Mouse (Mus musculus) liver, adult 2 months (tissue): ENCODE results near the gene Lcat.

ENCODE experiments used
- CTCF ChIP-seq: fragments of 200-500 bp; IDR thresholded peaks from 2 replicates; pipeline ENCODE4 v1.5.1; 2011; ENCODE audit warnings: low read depth, low read length, control low read depth
- POLR2A ChIP-seq: fragments of 200-500 bp; IDR thresholded peaks from 2 replicates; pipeline ENCODE4 v1.6.1; 2011; ENCODE audit warnings: low read length, control low read depth; ENCODE audit not compliant: insufficient read depth; ENCODE audit errors: extremely low read depth

- TF ChIP-seq POLR2A (no peak), CTCF (no peak)
These were observed 32.2 kb upstream of the Lcat start for GRCm38 (mm10) chr8:105975363-105975762.
